Mouse (Mus musculus) midbrain, embryonic 12.5 days (tissue): ENCODE measurements around the gene Ilk. TPM values are rescaled to one million over a fixed set of nuclear protein-coding genes. Genes with fewer than 3 reads are reported as not detected.

ENCODE experiments used
- ATAC-seq: fragments of 200-750 bp; cut with Nextera tagmentation; 2 replicates; pipeline ENCODE4 v1.8.0; 2017; ENCODE audit warnings: low read depth, moderate TSS enrichment, moderate library complexity; ENCODE audit not compliant: low FRiP score
- H3K27ac ChIP-seq: fragments of 300-500 bp; sonication (generic); replicated peaks from 2 replicates; pipeline ENCODE4 v1.5.1; 2016; ENCODE audit warnings: mild to moderate bottlenecking
- H3K27me3 ChIP-seq: fragments of 300-500 bp; sonication (generic); 2 replicates; pipeline ENCODE4 v1.6.1; 2016; ENCODE audit warnings: mild to moderate bottlenecking
- H3K36me3 ChIP-seq: fragments of 300-500 bp; sonication (generic); 2 replicates; pipeline ENCODE4 v1.6.1; 2016
- H3K4me1 ChIP-seq: fragments of 300-500 bp; sonication (generic); 2 replicates; pipeline ENCODE4 v1.6.1; 2016
- H3K4me2 ChIP-seq: fragments of 300-500 bp; sonication (generic); replicated peaks from 2 replicates; pipeline ENCODE4 v1.6.1; 2016; ENCODE audit warnings: mild to moderate bottlenecking, moderate library complexity
- H3K4me3 ChIP-seq: fragments of 300-500 bp; sonication (generic); 2 replicates; pipeline ENCODE4 v1.5.1; 2016; ENCODE audit warnings: mild to moderate bottlenecking
- H3K9ac ChIP-seq: fragments of 300-500 bp; sonication (generic); replicated peaks from 2 replicates; pipeline ENCODE4 v1.6.1; 2016; ENCODE audit warnings: mild to moderate bottlenecking, moderate library complexity
- H3K9me3 ChIP-seq: fragments of 300-500 bp; sonication (generic); 2 replicates; pipeline ENCODE4 v1.6.1; 2016; ENCODE audit warnings: mild to moderate bottlenecking
- WGBS: fragments of 180-500 bp; shearing (Covaris S2); methylation state at CpG from one replicate; pipeline ENCODE4 v1.1.7; 2016; 5-methylcytosine and 5-hydroxymethylcytosine counted together
- polyA plus RNA-seq: library from polyadenylated mRNA; unstranded; fragments of >200 nt; fragmentation: Nextera tagmentation; extraction: Ambion mirVana; gene quantifications from 2 replicates; pipeline ENCODE4 v1.2.1, GENCODE M21; 2016

Ilk gene
- polyA plus RNA-seq, 1 experiment from 2014 or later = 212 TPM

GRCm38 (mm10) chr7:105747776-105748175 is 11.4 kb downstream of the Ilk start:
- Histone ChIP-seq H3K9me3 (no peaks in the 10 kb centered on the region), H3K27me3 (no peaks in the 10 kb centered on the region), H3K9ac (no peak overlapping the region), H3K36me3 (peaks cover 30% of the 10 kb centered on the region), H3K4me3 (no peak overlapping the region), H3K4me2 (no peak overlapping the region), H3K27ac (no peak overlapping the region), H3K4me1 (peaks cover 28% of the 10 kb centered on the region)
- WGBS = 80% methylated on average over 2 of the region's 2 CpGs
- ATAC-seq = no peak

DNA sequence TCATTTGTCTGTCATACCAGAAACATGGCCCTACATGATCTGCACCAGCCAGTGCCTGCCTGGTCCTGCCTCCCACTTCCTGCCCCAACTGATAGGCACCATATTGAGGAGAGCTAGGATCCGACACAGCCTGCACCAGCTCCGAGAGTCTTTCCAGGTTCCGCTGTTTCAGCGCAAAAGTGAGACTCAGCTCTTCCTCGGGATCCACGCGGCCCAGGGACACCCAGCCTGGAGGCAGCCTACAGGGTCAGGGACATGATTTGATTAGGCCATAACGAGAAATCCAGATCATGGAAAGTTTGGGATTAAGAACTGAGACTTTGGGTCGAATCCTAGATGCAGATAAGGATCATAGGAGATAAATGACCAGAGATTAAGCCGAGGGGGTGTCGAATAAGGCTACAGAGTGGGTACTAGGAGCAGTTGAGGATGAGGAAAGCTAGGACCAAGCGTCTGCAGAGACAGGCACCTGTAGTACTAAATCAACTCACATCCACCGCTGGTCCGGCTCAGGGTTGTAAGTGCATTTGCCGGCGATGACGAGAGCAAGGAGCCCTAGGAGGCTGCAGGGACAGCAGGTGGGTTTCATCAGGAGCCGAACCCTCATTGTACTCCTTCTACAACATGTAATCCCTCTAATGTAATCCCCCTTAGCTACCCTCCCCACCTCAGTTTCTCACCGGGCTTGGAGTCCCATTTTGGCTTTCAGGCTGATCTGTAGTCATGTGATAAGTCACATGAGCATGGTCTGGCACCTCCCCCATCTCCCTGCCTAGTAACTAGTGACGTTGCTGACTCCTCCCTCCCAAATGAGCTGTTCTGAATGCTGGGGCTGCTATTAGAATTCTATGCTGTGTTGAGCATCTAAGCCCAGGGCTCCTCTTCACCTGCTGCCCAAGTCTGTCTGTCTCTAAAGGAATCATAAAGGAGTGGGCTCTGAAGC is 15.4 kb downstream of the Ilk start, which contains the start of gene Tpp1:
Gene Tpp1 (minus strand): TSS at position 745 of the 943 bp plus-strand sequence.
- no peaks in the 10 kb centered on the region for H3K9me3 ChIP-seq
- H3K27ac ChIP-seq = peak within 1 kb of the TSS; percentile 56
- WGBS = 24% methylated on average over 20 of the region's 20 CpGs
- H3K36me3 ChIP-seq = peaks cover 58% of the 10 kb centered on the region
- H3K4me2 ChIP-seq = peak within 1 kb of the TSS; percentile 58
- H3K27me3 ChIP-seq = no peaks in the 10 kb centered on the region
- peak; percentile 92 for ATAC-seq
- H3K4me1 ChIP-seq = peaks cover 14% of the 10 kb centered on the region
- H3K9ac ChIP-seq = peak within 1 kb of the TSS; percentile 53
- peak within 1 kb of the TSS; percentile 50 for H3K4me3 ChIP-seq

DNA sequence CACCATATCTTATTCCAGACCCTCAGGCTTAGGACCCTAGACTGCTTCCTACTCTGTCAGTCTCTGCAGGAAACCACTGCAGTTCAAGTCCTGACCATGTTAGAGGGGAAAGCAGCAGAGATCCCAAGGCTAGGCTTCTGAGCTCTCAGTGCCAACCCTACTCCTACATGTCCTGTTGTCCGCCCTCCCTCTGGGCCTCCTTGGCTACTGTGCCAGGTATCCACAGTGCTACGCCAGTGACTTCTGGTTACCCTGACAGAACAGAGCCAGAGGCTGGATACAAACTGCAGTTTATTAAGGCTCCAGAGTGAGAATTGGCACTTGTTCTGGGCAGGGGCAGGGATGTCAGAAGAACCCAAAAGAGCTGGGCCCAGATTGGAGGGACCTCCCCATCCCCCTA is 16.3 kb downstream of the Ilk start:
- H3K4me1 ChIP-seq = peaks cover 14% of the 10 kb centered on the region
- 92% methylated on average over 2 of the region's 2 CpGs for WGBS
- peak; percentile 14; the same call in 1 of the 2 replicates for ATAC-seq
- H3K27me3 ChIP-seq = no peaks in the 10 kb centered on the region
- no peak overlapping the region for H3K4me2 ChIP-seq
- H3K9me3 ChIP-seq = no peaks in the 10 kb centered on the region
- no peak overlapping the region for H3K9ac ChIP-seq
- H3K36me3 ChIP-seq = peaks cover 61% of the 10 kb centered on the region
- peak overlapping the region; percentile 43; the same call in 1 of the 2 replicates for H3K27ac ChIP-seq
- H3K4me3 ChIP-seq = no peak overlapping the region

DNA sequence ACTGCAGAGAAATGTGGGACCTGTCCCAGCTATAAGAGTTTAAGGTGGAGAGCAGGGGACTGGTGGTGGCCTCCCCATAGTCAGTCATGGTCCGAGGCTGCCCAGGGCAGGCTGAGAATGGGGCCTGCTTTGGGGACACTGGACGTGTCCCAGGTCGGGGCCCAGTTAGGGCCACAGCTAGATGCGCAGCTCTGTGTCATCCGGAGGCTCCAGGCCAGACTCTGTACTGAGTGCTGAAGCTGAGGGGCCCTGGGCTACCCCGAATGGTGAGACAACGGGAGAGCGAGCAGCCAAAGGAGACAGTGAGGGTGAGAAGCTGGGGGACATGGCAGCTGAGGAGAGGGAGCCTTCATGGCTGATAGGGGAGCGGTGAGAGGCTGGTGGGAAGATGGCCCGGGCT is 16.9 kb downstream of the Ilk start:
- WGBS = 91% methylated on average over 10 of the region's 10 CpGs
- Histone ChIP-seq H3K9ac (no peak overlapping the region), H3K4me1 (peaks cover 14% of the 10 kb centered on the region), H3K4me3 (no peak overlapping the region), H3K9me3 (no peaks in the 10 kb centered on the region), H3K4me2 (no peak overlapping the region), H3K27me3 (no peaks in the 10 kb centered on the region), H3K36me3 (peaks cover 61% of the 10 kb centered on the region), H3K27ac (peak overlapping the region; percentile 43; the same call in 1 of the 2 replicates)
- no peak for ATAC-seq

DNA sequence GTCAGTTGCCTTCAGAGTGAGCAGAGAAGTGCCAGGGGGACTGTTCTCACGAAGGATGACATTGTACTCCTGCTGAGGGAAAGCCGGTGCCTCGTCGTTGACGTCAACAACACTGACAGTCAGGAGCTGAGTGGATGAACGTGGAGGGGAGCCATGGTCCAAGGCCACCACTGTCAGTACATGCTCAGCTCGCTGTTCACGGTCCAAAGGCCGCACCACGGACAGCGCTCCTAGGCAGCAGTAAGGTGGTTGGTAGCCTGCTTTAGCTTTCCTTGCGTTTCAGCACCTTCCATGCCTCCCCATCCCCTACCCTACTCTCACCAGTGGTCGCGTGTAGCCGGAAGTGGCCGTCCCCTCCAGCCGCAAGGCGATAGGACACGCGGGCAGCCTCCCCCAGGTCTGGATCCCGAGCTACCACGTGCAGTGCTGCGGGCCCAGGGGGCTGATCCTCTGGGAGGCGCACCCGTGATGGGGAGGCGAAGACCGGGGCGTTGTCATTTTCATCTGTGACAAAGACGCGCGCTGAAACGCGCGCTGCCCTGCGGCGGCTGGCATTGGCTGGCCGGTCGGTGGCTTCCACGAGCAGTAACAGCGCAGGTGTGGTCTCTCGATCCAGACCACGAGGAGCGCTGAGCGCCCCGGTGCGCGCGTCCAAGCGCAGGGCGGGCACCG is 25.6 kb downstream of the Ilk start:
- 0 out of 2 replicates have a peak overlapping the region, but pooled peaks have one; percentile 3 for H3K4me2 ChIP-seq
- 18% methylated on average over 51 of the region's 51 CpGs for WGBS

DNA sequence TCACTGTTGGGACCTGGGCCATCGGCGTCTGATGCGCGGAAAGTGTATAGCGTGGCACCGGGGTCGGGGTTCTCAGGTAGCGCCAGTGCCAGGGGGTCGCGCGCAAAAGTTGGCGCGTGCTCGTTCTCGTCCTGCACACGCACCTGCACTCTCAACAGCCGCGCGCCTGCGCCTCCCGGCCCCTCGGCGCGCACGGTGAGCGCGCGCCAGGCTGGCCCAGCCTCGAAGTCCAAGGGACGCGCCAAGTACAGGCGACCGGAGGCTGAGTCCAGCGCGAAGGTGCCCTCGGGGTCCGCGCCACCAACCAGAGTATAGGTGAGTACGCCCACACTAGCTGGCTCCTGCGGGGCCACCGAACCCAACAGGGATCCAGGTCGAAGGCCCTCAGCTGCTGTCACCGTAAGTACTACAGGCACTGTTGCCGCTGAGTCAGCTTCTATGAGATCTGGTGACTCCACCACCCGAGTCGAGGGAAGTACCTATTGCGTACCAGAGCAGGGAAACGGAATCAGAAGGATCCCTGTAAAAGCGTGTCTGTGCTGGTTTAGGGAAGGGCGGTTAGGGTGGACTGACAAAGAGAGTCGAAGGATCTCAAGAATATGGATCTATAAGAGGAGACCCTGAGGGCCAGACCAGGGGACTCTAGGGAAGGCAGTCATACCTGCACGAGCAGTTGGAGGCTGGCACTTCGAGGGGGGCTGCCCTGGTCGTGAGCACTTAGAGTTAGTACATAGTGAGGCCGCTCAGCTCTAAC is 26.3 kb downstream of the Ilk start:
- peaks cover 90% of the 10 kb centered on the region for H3K36me3 ChIP-seq
- H3K27me3 ChIP-seq = peaks cover 45% of the 10 kb centered on the region
- 22% methylated on average over 55 of the region's 55 CpGs for WGBS
- H3K27ac ChIP-seq = no peak overlapping the region
- H3K4me2 ChIP-seq = 0 out of 2 replicates have a peak overlapping the region, but pooled peaks have one; percentile 3
- no peaks in the 10 kb centered on the region for H3K9me3 ChIP-seq
- H3K9ac ChIP-seq = no peak overlapping the region
- no peak overlapping the region for H3K4me3 ChIP-seq
- ATAC-seq = 0 out of 2 replicates have a peak, but pooled peaks have one; percentile 8
- peaks cover 4% of the 10 kb centered on the region for H3K4me1 ChIP-seq

More for the DNA sequence above, 25.6 kb downstream of the Ilk start:
- H3K4me1 ChIP-seq = no peaks in the 10 kb centered on the region
- H3K9me3 ChIP-seq = no peaks in the 10 kb centered on the region
- no peak overlapping the region for H3K9ac ChIP-seq
- no peak overlapping the region for H3K4me3 ChIP-seq
- peaks cover 45% of the 10 kb centered on the region for H3K27me3 ChIP-seq
- peaks cover 94% of the 10 kb centered on the region for H3K36me3 ChIP-seq
- ATAC-seq = peak; percentile 4; the same call in 1 of the 2 replicates
- no peak overlapping the region for H3K27ac ChIP-seq

GRCm38 (mm10) chr7:105764331-105764730 is 27.9 kb downstream of the Ilk start:
- Histone ChIP-seq H3K9me3 (no peaks in the 10 kb centered on the region), H3K4me1 (peaks cover 19% of the 10 kb centered on the region), H3K9ac (no peak overlapping the region), H3K27ac (no peak overlapping the region), H3K4me2 (no peak overlapping the region), H3K27me3 (peaks cover 45% of the 10 kb centered on the region), H3K4me3 (no peak overlapping the region), H3K36me3 (peaks cover 75% of the 10 kb centered on the region)
- no peak for ATAC-seq
- 89% methylated on average over 11 of the region's 11 CpGs for WGBS

DNA sequence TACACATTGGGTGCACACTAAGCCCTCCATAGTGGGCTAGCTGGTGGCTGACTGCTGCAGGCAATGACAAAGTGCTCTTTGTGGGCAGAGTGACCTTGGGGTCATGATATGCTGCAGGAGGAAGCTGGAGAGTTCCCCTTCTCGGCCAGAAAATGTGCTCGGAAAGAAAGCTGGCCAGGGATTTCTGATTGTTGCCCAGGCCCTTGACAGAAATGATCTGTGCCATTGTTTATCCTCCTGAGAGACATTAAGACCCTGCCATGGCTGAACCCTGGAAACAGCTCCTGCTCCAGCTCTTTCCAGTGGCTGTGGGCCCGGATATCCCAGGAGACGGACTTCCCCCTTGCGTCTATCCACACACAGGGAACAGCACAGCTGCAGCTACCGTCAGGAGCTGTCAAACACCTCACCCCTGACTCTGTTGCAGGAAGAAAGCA is 31.4 kb downstream of the Ilk start:
- H3K9ac ChIP-seq = no peak overlapping the region
- no peaks in the 10 kb centered on the region for H3K9me3 ChIP-seq
- no peak overlapping the region; the same call in 1 of the 2 replicates for H3K4me2 ChIP-seq
- 22% methylated on average over 6 of the region's 6 CpGs for WGBS
- peaks cover 31% of the 10 kb centered on the region for H3K27me3 ChIP-seq
- H3K4me1 ChIP-seq = peaks cover 24% of the 10 kb centered on the region
- ATAC-seq = peak; percentile 42
- H3K27ac ChIP-seq = peak overlapping the region; percentile 52
- H3K4me3 ChIP-seq = no peak overlapping the region
- H3K36me3 ChIP-seq = peaks cover 81% of the 10 kb centered on the region

DNA sequence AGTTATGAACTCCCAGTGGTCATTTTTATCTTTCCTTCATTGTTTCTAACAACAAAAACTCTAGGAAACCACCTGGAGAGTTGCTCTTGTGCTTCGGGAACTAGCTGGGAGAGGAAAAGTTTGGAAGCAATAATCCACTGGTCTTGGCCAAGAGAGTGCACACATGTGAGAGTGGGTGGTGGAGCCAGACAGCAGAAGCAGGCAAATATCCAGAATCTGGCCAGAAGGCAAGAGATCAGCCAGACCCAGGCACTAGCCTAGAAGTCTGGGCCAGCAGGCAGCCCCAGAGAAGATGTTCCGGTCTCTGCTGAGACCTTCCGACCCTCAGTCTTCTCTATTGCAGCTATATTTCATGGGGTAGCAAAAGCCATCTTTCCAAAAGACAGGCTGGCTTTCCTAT is 33.6 kb downstream of the Ilk start:
- peaks cover 8% of the 10 kb centered on the region for H3K27me3 ChIP-seq
- H3K36me3 ChIP-seq = peaks cover 64% of the 10 kb centered on the region
- H3K9ac ChIP-seq = no peak overlapping the region
- H3K27ac ChIP-seq = no peak overlapping the region
- peaks cover 29% of the 10 kb centered on the region for H3K4me1 ChIP-seq
- ATAC-seq = no peak
- no peaks in the 10 kb centered on the region for H3K9me3 ChIP-seq
- H3K4me3 ChIP-seq = no peak overlapping the region
- WGBS = 93% methylated on average over 3 of the region's 3 CpGs
- H3K4me2 ChIP-seq = no peak overlapping the region

DNA sequence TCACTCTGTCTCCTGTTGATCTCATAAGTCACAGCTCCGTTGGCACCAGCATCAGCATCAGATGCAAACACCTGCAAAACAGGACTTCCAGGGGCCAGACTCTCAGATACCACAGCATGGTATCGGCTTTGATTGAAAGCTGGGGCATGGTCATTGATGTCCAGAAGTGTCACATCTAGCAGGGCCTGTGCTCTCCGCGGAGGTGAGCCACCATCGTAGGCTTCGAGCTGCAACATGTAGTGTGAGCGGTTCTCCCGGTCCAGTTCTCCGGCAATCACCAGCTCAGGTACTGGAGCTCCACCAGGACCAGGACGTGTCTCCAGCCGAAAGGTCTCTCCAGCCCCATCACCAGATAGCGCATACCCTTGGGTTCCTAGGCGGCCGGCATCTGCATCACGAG is 35.9 kb downstream of the Ilk start:
- H3K27ac ChIP-seq = no peak overlapping the region
- H3K4me3 ChIP-seq = no peak overlapping the region
- H3K36me3 ChIP-seq = peaks cover 52% of the 10 kb centered on the region
- no peak overlapping the region for H3K9ac ChIP-seq
- H3K4me1 ChIP-seq = peaks cover 42% of the 10 kb centered on the region
- 96% methylated on average over 15 of the region's 15 CpGs for WGBS
- no peaks in the 10 kb centered on the region for H3K9me3 ChIP-seq
- no peak overlapping the region for H3K4me2 ChIP-seq
- no peaks in the 10 kb centered on the region for H3K27me3 ChIP-seq
- no peak for ATAC-seq

- Histone ChIP-seq H3K4me3 (no peak overlapping the region), H3K4me2 (no peak overlapping the region), H3K9me3 (no peaks in the 10 kb centered on the region), H3K4me1 (peaks cover 40% of the 10 kb centered on the region), H3K27me3 (no peaks in the 10 kb centered on the region), H3K9ac (no peak overlapping the region), H3K36me3 (peaks cover 51% of the 10 kb centered on the region), H3K27ac (no peak overlapping the region)
- 82% methylated on average over 5 of the region's 5 CpGs for WGBS
- no peak for ATAC-seq
Observed at GRCm38 (mm10) chr7:105773041-105773440, 36.6 kb downstream of the Ilk start.
